Mouse (Mus musculus): ENCODE data around the gene Bicc1.
A peak's percentile ranks its signal among the peaks of the same experiment; 100 is the strongest.

The Bicc1 gene

DNA sequence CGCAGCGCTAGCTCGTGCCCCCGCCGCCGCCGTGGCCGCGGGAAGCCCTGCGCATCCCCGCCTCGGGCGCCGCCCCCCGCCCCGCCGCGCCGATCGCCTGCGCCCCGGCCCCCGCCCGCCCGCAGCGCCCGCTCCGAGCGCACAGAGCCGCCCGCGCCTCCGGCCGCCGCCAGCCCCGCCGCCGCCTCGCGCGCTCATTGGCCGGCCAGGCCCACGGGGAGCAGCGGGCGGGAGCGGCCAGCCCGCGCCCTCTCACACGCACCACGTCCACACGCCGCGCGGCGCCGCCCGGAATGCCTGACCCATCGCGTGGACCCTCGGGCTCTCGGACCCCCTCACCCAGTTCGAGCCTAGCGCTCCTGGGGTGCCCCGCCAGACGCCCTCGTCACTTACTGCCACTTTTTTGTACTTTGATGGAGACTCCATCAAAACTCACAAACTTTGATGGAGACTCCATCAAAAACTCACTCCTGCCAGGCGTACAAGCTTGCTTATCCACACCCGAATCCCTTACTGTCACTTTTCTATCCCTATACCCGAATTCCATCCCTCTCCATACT, at the start of gene Bicc1:
Gene Bicc1, minus strand, starts transcription at position 25 of the 560 bp plus-strand sequence.
- DNase-seq (ENCODE audit: low spot score) = peak; percentile 44

DNA sequence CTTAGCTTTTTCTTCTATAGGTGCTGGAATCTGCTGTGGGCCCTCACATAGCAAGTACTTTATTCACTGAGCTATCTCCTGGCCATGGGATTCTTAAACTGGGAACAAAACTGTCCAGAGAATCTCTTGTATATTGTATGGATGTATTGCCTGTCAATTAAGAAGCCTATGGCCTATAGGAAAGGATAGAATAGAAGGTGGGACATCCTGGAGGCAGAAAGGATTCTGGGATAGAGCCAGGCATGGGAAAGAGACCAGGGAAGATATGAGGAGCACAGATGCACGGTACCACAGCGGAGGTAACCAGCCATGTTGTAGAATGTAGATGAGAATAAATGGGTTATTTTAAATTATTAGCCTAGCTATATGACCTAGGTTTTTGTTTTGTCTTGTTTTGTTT, 42.0 kb upstream of the Bicc1 start:
- DNase-seq (ENCODE audit: low spot score) = no peak

DNA sequence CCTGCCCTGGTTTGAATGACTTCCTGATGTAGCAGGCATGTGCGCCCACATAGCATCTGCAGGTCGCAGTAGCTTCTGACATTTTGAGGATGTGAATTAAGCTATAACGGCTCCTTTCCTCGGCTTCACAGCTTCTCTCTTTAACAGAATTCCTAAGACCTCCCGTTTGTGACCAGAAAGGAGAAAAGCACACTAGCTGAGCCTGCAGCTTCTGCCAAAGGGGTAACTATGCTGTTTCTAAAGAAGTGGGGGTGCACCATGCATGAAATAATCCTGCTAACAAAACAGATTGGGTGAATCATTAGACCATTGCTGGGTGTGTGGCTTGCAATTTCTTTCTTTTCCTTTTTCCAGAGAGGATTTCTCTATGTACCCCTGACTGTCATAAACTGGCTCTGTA, 41.5 kb upstream of the Bicc1 start:
- DNase-seq (ENCODE audit: low spot score) = no peak

DNA sequence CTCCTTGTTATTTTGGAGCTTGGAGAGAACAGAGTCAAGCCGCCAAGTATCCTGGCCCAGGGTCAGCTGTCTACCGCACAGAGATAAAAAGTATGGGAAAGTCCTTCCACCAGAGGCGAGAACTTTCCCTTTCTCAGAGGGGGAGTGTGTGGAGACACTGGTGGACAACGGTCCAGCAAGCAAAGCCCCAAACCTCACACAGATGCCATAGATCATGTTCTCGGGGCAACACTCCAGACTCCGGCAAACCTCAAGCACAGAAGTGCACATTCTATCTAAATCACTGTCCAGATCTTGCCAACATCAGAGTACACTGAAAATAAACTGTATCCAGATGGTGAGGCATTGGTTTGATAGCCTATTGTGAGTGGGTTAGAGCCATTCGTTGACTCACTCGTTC, 39.2 kb upstream of the Bicc1 start:
- DNase-seq (ENCODE audit: low spot score) = no peak

DNA sequence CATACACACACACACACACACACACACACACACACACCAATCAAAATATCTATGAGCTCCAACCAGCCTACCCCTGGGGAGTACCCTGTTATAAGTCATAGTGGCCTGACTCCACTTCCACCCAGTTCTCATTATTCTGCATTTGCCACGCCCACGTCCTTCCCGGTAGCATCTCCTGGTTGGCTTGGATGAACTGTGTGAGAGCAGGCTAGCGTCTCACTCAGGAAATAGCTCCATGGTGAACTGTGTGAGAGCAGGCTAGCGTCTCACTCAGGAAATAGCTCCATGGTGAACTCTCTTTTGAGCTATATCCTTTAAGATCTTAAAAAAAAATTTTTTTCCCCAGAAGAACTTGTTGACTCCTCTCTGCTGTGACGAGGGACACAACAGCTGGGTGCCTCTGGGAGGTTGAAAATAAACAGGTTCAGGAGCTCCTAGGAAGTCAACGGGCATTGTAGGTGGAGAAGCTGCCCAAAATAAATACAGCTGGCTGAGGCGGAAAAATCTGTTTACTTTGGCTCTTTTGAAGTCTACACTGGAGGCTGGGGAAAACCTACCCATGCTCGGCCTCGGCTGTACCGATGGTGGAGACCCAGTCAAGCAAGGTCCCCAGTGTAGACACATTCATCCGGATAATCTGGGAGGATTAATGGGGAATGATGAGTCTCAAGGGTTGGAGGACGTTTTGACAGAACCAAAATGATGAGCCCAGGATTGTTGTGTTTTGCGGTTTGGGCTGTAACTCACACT, 37.7 kb upstream of the Bicc1 start:
- DNase-seq (ENCODE audit: low spot score) = no peak

DNA sequence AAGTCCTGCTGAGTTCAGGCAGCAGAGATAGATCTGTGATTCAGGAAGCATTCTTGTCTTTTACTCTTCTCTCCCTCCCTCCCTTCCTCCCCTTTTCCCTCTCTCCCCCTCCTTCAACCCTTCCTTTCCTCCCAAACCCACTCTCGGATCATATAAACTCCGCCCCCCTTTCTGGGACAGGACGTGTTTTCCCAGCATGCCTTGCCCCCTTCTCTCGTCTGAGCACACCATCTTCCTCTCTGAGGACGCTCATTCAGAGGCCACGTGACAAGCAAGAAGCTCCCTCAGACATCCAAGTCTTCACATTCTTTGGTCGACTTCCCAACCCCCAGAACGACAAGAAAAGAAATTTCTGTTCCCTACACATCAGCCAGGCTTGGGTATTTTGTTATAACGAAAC, 36.0 kb upstream of the Bicc1 start:
- DNase-seq (ENCODE audit: low spot score) = no peak

DNA sequence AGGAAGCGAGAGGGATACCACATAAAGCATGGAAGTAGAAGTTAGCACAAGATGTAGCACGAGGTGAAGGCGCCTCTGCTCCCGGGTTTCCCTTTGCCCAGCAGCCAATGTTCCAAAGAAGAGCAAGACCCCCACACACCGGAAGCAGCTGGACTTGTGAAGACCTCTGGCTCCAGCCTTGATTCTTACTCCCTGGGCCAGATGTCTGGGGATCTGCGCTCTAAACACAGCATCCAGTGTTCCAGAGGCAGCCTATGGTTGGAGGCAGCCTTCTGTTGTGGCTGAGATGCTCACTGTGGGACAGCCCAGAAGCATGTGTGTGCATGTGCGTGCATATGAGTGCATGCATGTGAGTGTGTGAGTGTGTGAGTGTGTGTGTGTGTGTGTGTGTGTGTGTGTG, 35.2 kb upstream of the Bicc1 start:
- no peak for DNase-seq (ENCODE audit: low spot score)

DNA sequence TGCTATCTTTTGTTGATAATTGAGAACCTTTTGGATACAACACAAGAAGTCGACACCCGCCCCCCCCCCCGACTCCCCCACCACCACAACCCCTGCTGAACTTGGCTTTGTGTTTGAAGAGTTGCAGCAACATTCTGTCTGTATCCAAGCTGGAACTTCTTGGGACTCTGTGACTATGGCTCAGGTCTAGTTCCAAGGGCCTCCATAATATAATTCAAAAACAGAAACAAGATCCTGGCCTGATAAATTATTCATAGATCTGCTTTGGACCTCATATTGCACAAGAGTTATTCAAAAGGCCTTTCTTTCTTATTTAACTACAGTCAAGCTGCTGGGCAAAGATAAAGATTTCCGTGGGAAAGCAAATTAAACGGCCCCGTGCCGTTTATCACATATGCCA, 33.8 kb upstream of the Bicc1 start:
- DNase-seq (ENCODE audit: low spot score) = no peak

DNA sequence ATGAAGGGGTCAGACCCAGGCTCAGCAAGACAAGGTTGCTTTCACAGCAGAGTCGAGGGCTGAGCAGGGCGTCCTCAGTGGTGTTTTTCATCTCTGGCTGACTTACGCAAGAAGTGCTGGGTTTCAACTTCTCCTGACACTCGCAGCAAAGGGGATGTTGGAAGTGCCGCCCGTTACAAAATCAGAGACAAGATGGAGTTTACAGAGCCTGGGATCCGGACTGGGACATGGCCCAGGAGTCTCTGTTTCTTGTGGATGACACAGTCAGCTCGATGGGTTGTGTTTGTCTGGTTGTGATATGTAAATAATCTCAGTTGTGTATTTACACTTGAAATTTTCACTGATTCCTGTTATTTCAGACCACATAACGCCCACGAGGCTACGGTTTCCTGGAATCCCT, 33.4 kb upstream of the Bicc1 start:
- peak; percentile 36 for DNase-seq (ENCODE audit: low spot score)

DNA sequence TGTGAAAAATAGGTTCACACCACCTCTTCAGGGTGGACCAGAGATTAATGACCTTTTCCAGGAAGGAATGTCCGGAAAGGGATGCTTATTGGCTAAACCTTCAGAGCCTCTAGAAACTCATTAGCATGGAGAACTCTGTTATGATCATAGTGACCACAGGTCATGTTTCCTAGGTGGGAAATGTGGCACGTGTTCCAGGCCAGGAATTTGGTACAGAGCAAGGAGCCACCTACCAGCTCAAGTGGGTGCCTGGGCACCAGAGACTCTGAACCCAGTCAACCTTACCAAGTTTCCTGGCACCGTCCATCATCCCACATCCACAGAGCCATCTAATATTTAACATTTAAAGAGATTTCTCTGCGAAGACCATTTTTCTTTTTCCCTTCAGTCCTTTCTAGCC, 29.2 kb upstream of the Bicc1 start:
- no peak for DNase-seq (ENCODE audit: low spot score)

DNA sequence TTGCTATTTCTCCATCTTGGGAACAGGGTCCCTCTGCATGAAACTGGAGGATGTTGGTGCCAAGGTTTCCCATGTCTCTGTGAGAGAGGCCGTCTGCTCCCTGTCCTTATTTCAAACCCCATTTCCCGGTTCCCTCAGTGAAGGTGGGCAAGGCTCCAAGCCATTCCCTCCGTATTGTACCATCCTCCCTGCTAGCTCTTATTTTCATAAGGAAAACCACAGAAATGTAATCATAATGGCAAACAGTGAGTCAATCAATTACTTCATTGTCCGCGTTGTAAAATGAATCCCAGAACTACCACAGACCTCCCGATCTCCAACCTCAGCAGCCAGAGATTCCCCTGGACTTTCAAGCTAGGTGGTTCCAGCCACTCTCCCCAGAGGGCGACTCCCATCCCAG, 25.6 kb upstream of the Bicc1 start:
- DNase-seq (ENCODE audit: low spot score) = no peak

DNA sequence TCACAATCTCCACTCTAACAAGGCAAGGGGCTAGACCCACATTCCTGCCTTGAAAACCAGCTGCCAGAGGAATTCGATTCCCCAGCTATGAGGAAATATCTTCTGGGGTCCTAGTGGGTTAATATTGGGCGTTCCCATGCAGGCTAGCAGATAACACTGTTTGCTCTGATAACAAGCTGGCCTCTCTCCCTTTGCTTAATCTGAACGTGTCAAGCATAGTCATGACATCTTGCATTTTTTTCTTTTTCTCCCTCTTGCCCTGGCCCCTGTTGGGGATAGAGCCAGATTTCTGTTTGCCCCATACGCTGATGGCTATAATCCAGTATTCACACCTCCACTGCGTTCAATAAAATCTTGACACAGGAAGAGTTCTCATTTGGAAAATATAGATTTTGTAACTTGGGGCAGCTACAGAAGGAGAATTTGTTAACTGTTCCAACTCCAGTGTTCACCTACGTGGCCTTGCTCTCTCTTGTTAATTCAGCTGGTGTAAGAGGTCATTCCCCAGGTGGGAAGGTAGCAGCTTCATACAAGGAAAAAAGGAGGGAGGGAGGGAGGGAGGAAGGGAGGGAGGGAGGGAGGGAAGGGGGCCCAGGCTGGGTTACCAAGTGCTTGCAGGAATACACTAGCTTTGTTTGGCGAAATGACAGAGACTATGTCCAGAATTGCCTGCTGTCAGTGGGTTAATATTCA, 24.0 kb upstream of the Bicc1 start:
- peak; percentile 42 for DNase-seq (ENCODE audit: low spot score)

DNA sequence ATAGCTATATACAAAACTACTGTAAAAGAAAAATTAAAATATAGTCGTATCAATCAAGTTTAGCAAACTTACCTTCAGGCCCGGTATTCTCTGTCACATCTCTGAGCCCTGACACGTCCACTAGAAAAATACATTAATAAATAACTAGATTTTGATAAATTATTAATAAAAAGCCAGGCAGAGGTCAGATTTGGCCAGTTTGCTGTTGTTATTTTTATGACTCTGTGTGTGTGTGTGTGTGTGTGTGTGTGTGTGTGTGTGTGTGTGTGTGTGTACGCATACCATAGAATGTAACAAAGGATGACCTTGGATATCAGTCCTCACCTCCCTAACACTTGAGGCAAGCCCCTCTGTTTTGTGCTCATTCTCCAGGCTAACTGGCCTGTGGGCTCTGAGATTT, 22.4 kb upstream of the Bicc1 start:
- DNase-seq (ENCODE audit: low spot score) = no peak

DNA sequence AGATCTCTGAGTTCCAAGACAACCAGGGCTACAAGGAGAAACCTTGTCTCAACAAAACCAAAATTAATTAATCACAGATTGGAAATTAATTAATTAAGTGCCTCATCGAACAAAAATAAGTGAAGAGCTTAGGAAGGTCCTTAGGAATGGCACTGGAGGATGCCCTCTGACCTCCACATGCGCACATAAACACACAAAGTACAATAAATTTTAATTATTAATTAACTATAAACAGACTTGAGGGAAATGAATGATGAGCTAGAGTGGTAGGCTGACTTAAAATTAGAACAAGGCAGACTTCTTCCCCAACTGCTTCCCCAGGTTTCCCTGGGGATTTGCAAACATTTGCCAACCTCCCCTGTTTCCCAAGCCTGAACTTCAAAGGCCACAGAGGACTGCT, 21.6 kb upstream of the Bicc1 start:
- DNase-seq (ENCODE audit: low spot score) = no peak

DNA sequence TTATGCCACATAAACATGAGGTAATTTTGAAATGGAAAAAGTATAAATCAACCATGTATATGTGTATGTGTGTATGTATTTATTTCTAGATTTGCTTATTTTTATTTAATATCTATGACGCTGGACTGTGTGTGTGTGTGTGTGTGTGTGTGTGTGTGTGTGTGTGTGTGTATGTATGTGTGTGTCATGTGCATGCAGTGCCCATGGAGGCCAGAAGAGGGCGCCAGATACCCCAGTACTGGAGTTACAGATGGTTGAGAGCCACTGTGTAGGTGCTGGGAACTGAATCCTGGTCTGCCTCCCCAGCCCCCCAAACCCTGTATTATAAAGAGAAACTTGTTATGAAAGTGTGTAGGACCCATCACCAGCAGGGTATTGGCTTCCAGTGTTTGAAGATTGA, 20.6 kb upstream of the Bicc1 start:
- DNase-seq (ENCODE audit: low spot score) = no peak

DNA sequence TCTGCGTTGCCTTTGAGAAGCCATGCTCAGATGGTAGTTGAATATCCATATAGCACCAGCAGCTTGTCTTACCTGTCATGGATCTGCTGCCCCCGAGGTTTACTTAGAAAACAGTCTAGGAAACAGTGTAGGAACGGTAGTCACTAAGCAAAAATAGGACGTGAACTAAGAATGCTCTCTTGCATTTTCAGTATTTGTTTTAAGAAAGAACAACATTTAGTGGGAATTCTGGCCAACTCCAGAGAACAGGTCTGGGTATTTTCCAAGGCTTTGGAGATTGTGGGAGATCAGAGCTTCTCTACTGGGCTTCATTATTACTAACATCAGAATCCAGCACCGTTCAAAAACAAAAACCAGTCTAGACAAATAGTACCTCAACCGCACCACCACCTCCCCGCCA, 17.7 kb upstream of the Bicc1 start:
- no peak for DNase-seq (ENCODE audit: low spot score)

DNA sequence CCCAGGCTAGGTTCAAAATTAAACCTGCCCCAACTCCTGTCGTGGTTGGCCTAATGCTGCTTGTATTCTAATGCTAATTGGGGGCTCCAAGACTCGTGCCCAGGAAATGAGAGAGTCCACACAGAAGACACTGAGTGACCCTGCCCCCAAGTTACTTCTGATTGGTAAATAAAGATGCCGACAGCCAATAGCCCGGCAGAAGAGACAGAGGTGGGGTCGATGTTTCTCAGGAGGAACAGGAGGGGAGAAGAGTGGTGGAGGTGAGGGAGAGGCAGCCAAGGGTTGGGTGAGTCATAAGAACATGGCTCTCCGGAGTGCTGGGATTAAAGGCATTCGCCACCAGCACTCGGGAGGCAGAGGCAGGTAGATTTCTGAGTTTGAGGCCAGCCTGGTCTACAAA, 16.8 kb upstream of the Bicc1 start:
- DNase-seq (ENCODE audit: low spot score) = no peak

DNA sequence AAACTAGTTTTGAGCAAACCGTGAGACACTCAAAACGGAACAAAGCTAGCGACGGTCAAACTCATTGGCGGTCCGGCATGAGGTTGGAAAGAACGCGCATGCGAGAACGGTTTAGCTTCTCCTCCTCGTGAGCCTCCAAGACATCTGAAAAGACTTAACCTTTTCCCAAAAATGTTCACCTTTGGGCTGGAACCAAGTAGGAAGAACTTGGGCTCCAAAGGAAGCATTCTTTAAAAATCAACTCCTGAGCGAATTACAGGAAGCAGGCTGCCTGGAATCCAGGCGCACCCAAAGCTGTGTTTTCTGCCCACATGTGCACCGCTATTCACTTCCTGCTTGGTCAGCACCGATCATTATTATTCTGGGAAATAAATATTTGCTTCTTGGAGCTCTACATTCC, 15.8 kb upstream of the Bicc1 start:
- DNase-seq (ENCODE audit: low spot score) = no peak

DNA sequence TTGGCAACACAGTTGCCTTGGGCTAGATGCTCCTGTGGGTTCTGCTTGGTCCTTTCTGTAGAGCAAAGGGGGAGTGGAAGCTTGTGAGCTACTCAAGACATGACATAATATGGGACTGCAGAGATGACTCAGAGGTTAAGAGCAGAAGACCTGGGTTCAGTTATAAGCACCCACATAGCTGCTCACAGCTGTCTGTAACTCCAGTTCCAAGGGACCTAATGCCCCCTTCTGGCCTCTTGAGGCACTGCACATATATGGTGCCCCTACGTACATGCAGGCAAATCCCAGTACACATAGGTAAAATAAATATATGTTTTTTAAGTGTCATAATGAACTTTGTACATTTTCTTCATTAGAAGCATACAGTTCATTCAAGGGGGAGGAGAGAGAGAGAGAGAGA, 11.9 kb upstream of the Bicc1 start:
- DNase-seq (ENCODE audit: low spot score) = no peak

DNA sequence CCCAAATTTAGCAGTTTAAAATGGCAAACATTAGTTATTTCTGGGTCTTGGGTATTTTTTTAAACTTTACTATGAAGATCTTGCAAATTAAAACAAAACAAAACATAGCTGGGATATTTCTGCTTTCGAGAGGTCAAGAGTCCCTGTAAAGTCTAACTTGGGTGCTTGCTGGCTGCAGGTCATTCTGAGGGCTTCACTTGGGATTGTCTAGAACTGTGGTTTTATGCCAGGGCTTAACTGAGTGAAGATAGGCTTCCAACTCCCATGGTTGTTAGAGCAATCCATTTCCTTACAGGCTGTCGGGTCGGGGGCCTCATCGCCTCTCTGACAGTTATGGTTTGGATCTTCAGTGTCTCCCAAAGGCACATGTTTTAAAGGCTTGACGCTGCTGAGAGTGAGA, 11.3 kb upstream of the Bicc1 start:
- DNase-seq (ENCODE audit: low spot score) = no peak

DNA sequence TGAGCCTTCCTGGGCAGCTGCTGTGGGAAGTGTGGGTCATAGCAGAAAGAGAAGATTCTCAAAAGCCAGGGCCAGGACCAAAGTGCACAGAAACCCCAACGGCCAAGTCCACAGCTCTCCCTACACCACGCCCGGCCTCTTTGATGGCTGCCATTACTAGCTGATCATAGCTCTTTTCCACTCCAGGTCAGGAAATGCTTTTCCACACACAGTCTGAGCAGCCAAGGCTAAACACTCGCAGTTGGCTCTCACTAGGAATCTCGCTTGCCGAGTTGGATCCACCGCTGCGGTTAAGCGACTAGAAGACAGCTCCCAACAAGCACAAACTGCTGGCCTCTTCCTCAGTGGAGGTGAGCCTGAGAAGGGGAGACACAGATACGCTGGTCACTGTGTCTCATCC, 10.3 kb upstream of the Bicc1 start:
- DNase-seq (ENCODE audit: low spot score) = no peak

DNA sequence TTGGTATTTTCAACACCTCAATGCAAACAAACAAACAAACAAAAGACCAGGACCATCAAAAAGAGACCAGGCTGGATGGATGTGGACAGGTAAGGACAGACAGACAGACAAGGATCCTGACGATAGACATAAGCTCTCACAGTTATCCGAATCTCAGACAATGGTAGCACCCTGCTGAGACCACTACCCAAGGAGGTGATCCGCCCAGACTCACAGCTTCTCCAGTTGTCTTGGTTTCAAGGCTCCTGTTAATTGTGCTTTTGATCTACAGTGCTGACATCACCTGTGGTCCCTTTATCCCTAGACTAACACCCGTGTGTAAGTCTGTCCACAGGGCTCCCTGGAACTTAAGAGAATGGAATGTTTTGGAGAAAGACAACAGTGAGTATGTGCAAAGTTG, 9.7 kb upstream of the Bicc1 start:
- no peak for DNase-seq (ENCODE audit: low spot score)

DNA sequence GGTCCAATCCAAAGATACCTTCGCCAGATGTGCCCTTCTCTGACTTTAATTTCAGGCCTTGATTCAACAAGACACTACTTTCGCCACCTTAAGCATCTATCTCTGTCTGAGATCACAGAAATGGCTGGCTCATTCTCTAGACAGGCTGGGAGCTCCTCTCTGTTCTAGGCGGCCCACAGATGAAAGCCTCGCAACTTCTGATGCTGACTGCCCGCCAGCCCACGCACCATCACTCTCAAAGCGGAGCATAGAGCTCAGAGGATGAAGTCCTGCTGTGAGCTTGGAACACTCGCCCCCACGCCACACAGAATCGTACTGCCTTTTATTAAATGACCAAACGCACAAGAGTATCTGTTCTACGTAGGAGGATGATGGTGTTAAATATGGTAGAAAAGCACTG, 949 bp upstream of the Bicc1 start:
- no peak for DNase-seq (ENCODE audit: low spot score)

Measured in yolk sac, embryonic 10.5 days (tissue).